Mouse (Mus musculus): ENCODE results near the gene Fam107a.

Fam107a gene

DNA sequence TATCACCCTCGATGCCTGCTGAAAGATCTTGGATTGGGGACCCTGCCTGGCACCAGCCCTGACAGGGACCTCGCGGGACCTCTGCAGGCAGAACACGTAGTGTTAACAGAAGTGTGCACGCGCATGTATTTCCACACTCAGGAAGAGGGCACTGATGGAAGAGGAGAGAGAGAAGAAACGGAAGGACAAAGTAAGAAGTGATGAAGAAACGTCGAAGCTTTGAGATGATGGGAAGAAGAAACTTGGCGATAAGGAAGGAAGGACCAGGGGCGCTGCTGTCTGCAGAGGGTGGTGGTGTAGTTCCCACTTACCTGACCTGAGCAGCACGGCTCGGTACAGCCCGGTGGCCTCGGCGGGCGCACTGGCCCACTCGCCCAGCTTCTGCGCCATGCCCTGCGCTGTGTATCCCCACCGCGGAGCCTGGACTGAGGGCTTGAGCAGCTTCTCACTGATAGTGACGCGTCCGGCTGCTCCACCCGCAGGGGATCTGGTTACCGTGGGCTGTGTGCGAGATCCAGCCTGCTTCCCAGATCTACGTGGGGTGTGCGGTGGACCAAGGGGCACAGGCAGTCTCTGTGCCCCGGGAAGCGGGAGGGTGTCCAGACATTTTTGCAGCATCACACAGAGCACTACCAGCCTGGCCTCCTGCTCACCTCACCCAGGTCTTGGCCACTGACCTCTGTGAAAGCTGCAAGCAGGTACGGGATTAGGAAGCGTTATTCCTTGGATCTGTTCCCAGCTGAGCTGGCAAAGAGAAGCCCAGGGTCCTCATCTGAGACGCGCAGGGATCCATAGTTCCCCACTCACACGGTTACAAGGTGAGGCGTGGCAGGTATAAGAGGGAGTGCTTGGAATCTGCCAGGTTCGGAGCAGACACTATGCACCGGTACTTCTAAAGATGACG is at the start of gene Fam107a:
Fam107a (minus strand) TSS at position 830 of the 904 bp plus-strand sequence.
- ChIA-PET CTCF (interaction anchor here (1.0 to 2.6 kb wide), 6 partner anchors 17 to 97 kb away, joined by 3 to 25 read pairs (median 7); no protein-coding TSS in a partner anchor), POLR2A (interaction anchor here in 2 of 4 experiments (0.7 to 2.0 kb wide), 5 partner anchors 11 to 154 kb away, joined by 3 to 7 read pairs (median 5); no protein-coding TSS in a partner anchor)

GRCm38 (mm10) chr14:8367121-8367520 is 49.3 kb upstream of the Fam107a start:
- ChIA-PET CTCF (no interaction called here), POLR2A (interaction anchor here in 1 of 4 experiments (1.0 to 2.8 kb wide), 4 partner anchors 10 to 16 kb away, joined by 3 to 18 read pairs (median 10); partner anchors contain the start of gene Oit1)

- POLR2A ChIA-PET = interaction anchor here in 1 of 4 experiments (0.8 to 1.8 kb wide), 4 partner anchors 8 to 38 kb away, joined by 3 to 13 read pairs (median 4); no protein-coding TSS in a partner anchor
Measured at GRCm38 (mm10) chr14:8365833-8366232, 48.0 kb upstream of the Fam107a start.

DNA sequence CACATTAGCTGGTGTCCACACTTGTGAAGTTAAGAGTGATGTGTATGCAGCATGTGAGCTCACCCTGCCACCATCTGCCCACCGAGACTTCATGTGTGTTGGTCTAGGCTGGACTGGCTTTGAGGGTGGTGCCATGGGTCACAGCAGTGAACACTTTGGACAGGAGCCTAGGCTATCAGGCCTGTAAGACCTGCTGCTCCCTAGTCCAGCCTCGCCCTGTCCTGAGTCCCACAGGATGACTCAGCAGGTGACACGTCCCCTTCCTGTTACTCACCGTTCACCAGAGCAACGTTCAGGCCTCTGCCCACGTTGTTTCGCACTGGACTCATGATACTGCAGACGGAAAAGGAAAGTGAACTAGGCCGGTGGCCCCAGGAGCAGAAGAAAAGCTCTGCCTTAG is 39.0 kb upstream of the Fam107a start:
- ChIA-PET CTCF (interaction anchor here (0.5 to 3.2 kb wide), 30 partner anchors 9 to 393 kb away, joined by 3 to 27 read pairs (median 3); no protein-coding TSS in a partner anchor), POLR2A (interaction anchor here in 2 of 4 experiments (0.8 to 3.3 kb wide), 14 partner anchors 9 to 302 kb away, joined by 3 to 21 read pairs (median 5); partner anchors contain the start of genes Kctd6 (in 2 of the 2) and Pdhb (in 1 of the 2))

More at GRCm38 (mm10) chr14:8365833-8366232, 48.0 kb upstream of the Fam107a start:
- CTCF ChIA-PET = interaction anchor here in 3 of 4 experiments (0.6 to 0.8 kb wide), 3 partner anchors 9 to 94 kb away, joined by 3 to 4 read pairs (median 3); no protein-coding TSS in a partner anchor

- POLR2A ChIA-PET = interaction anchor here in 3 of 4 experiments (0.6 to 3.3 kb wide), 10 partner anchors 8 to 184 kb away, joined by 3 to 21 read pairs (median 9); partner anchors contain the start of genes Kctd6 (in 1 of the 3) and Pdhb (in 1 of the 3)
- CTCF ChIA-PET = interaction anchor here (0.5 to 3.2 kb wide), 32 partner anchors 9 to 493 kb away, joined by 3 to 27 read pairs (median 3); no protein-coding TSS in a partner anchor
Measured at GRCm38 (mm10) chr14:8355999-8356501, 38.2 kb upstream of the Fam107a start.

- CTCF ChIA-PET = interaction anchor here in 2 of 4 experiments (0.8 to 3.5 kb wide), 3 partner anchors 49 to 384 kb away, joined by 3 to 34 read pairs (median 3); no protein-coding TSS in a partner anchor
- POLR2A ChIA-PET = interaction anchor here in 2 of 4 experiments (0.6 to 0.7 kb wide), 2 partner anchors 54 to 489 kb away, joined by 3 to 5 read pairs; no protein-coding TSS in a partner anchor
Measured at GRCm38 (mm10) chr14:8348927-8349326, 31.1 kb upstream of the Fam107a start.

GRCm38 (mm10) chr14:8346255-8346997 is 28.6 kb upstream of the Fam107a start:
- POLR2A ChIA-PET = interaction anchor here in 3 of 4 experiments (0.6 to 2.5 kb wide), 12 partner anchors 10 to 529 kb away, joined by 3 to 19 read pairs (median 4); partner anchors contain the start of gene Flnb (in 1 of the 3)
- CTCF ChIA-PET = interaction anchor here (0.6 to 3.5 kb wide), 67 partner anchors 10 to 1887 kb away, joined by 3 to 34 read pairs (median 4); partner anchors contain the start of genes Abhd6 (in 1 of the 4) and Gm45521 (in 1 of the 4)

DNA sequence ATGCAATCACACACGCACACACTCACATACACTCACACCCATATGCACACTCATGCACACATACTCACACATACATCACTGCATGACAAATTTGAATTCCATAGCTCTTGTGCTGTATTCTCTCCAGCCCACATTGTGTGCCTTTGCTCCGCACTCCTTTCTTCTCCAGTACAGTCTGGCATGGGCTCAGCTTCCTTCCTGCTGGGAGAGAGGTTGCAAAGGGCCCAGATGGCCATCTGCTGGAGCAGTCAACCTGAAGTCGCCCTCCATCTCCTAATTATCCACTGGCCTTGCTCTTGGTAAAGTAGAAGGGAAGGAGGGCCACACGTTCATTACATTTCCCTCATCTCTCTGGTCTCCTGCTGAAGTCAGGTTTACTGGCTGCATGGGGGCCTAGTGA is 27.7 kb upstream of the Fam107a start:
- POLR2A ChIA-PET = interaction anchor here in 1 of 4 experiments (0.5 kb wide), 1 partner anchor 102 kb away, joined by 4 read pairs; no protein-coding TSS in a partner anchor
- CTCF ChIA-PET = interaction anchor here (0.7 to 3.5 kb wide), 10 partner anchors 45 to 381 kb away, joined by 3 to 34 read pairs (median 12); no protein-coding TSS in a partner anchor

DNA sequence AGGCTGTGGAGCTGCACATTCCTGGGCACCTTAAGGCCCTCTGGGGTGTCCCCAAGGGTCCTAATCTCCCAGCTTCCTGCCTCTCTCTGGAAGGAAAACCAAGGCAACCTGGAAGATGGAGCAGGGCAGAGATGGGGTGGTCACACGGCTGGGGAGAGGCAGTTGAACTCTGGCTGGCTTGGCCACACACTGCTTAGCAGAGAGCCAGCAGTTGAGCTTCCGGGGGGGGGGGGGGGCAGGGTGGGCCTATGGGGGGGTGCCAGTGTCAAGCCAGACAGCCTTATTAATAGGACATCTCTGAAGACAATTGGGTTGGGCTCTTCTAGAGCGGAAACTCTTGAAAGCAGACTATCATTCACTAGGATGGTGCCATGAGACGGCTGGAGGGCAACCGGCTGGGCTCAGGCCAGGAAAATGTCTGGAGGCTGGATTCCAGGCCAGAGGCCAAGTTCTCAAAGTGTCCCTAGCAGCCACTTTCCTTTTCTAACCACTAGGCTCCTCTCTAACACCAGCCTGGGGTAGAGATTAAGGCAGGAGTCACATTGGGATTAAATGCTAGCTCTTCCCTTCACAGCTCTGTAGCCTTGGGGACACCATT is 24.8 kb upstream of the Fam107a start:
- ChIA-PET CTCF (interaction anchor here in 3 of 4 experiments (0.7 to 1.1 kb wide), 4 partner anchors 14 to 345 kb away, joined by 3 to 4 read pairs (median 3); no protein-coding TSS in a partner anchor), POLR2A (no interaction called here)

DNA sequence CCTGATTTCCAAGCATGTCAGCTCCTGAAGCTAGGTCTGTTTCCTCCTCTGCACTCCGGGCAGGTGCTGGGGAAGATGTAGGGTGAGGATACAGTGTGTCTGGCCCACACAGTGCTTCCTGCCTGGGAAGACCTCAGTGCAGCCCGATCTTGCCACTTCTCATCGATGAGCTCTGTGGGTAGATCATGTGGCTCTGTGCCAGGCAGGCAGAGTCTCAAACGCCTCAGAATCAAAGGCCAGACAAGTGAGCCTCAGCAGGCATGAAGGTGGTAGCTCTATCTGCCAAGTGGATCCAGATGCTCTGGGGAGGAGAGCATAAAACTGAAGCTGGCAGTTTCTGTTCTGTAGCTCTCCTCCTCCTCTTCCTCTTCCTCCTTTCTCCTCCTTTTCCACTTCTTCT is 22.4 kb upstream of the Fam107a start:
- ChIA-PET CTCF (no interaction called here), POLR2A (interaction anchor here in 1 of 4 experiments (0.7 kb wide), 2 partner anchors 82 to 132 kb away, joined by 3 read pairs; no protein-coding TSS in a partner anchor)

- POLR2A ChIA-PET = interaction anchor here in 2 of 4 experiments (0.6 to 1.9 kb wide), 3 partner anchors 11 to 296 kb away, joined by 4 to 7 read pairs (median 4); no protein-coding TSS in a partner anchor
- CTCF ChIA-PET = interaction anchor here in 1 of 4 experiments (0.7 kb wide), 1 partner anchor 36 kb away, joined by 4 read pairs; no protein-coding TSS in a partner anchor
Measured at GRCm38 (mm10) chr14:8335947-8336346, 18.1 kb upstream of the Fam107a start.

- POLR2A ChIA-PET = interaction anchor here in 1 of 4 experiments (1.8 kb wide), 1 partner anchor 18 kb away, joined by 7 read pairs; no protein-coding TSS in a partner anchor
Measured at GRCm38 (mm10) chr14:8334511-8334910, 16.7 kb upstream of the Fam107a start.

DNA sequence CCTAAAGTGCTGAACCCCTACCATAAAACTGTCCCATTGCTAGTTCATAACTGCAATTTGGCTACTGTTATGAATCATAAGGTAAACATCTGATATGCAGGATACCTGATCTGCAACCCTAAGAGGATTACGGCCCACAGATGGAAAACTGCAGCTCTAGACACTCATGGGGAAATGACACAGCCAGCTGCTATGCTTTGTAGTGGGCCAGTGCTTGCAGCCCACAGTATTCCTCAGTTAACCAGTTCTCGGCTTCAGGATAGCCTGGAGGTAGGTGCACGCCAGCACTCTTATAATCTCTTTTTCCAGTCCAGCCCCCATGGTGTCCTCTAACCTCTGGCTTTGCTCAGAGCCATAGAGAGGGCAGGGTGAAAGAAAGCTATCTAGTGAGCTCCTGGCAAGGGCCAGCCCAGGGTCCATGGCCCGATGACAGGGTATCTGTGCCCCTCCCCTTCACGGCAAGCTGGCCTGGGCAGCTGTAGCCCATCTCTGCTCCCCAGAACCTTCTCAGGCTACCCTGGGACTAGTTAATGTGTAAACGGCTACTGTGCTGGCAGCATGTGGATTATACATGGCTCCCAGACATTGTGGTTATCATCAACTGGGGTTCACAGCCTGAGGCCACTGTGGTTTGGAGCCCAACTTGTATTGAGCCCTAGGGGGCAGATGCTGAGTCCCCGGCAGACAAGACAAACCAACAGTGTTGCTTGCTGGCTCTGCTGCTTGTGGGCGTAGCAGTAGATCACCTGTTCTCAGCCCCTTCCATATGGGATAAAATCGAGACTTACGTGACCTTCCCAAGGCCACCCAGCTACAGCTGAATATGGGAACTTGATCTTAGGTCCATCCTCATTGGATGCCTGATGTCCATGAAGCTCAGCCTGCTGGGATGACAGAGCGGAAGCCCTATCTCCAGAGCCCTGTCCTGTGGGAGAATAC is 14.8 kb upstream of the Fam107a start:
- POLR2A ChIA-PET = interaction anchor here in 1 of 4 experiments (1.8 kb wide), 1 partner anchor 12 kb away, joined by 4 read pairs; no protein-coding TSS in a partner anchor

More at GRCm38 (mm10) chr14:8334511-8334910, 16.7 kb upstream of the Fam107a start:
- CTCF ChIA-PET = interaction anchor here in 3 of 4 experiments (0.6 to 1.6 kb wide), 3 partner anchors 12 to 19 kb away, joined by 3 to 4 read pairs (median 3); no protein-coding TSS in a partner anchor

GRCm38 (mm10) chr14:8331307-8331905 is 13.6 kb upstream of the Fam107a start:
- CTCF ChIA-PET = interaction anchor here in 1 of 4 experiments (0.6 kb wide), 1 partner anchor 8 kb away, joined by 4 read pairs; no protein-coding TSS in a partner anchor
- POLR2A ChIA-PET = interaction anchor here in 1 of 4 experiments (1.8 kb wide), 1 partner anchor 11 kb away, joined by 4 read pairs; no protein-coding TSS in a partner anchor

More for the DNA sequence above, 14.8 kb upstream of the Fam107a start:
- CTCF ChIA-PET = interaction anchor here in 2 of 4 experiments (0.5 to 0.6 kb wide), 2 partner anchors 19 to 590 kb away, joined by 3 to 5 read pairs; no protein-coding TSS in a partner anchor

DNA sequence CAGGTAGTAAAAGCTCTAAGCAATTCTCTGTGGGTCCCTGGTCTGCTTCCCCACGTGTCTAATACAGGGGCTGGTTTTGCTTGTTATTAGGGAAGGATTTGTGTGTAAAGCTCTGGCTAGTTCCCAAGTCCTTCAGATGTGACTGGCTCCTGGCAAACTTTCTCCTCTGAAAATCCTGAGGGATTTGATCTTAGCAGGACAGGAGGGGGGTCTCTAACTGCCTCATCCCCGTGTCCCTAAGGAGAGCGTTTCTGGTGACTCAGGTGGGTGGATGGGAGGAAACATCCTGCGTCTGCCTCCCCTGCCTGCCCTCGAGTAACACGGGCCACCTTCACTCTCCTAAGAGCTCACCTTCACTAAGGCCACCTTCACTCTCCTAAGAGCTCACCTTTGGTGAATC is 12.6 kb upstream of the Fam107a start:
- CTCF ChIA-PET = interaction anchor here in 2 of 4 experiments (1.4 to 2.0 kb wide), 2 partner anchors 16 to 88 kb away, joined by 4 to 6 read pairs; no protein-coding TSS in a partner anchor
- POLR2A ChIA-PET = interaction anchor here in 2 of 4 experiments (0.5 to 1.2 kb wide), 5 partner anchors 10 to 275 kb away, joined by 3 to 6 read pairs (median 4); partner anchors contain the start of gene Fam107a (in 1 of the 2)

All from embryonic stem cell, embryonic (primary cell).